Mouse (Mus musculus) hindbrain, embryonic 11.5 days (tissue): Measurements from ENCODE around the gene Itln1. TPM values are rescaled to one million over a fixed set of nuclear protein-coding genes. Genes with fewer than 3 reads are reported as not detected.

ENCODE experiments used
- ATAC-seq: fragments of 200-750 bp; cut with Nextera tagmentation; 2 replicates; pipeline ENCODE4 v1.8.0; 2017; ENCODE audit warnings: mild to moderate bottlenecking, moderate TSS enrichment, moderate library complexity; ENCODE audit not compliant: low FRiP score
- DNase-seq: peaks from one replicate; pipeline ENCODE4 v3.0.0-alpha.2; 2015; ENCODE audit warnings: low spot score
- H3K27ac ChIP-seq: fragments of 300-500 bp; sonication (generic); 2 replicates; pipeline ENCODE4 v1.5.1; 2014; ENCODE audit warnings: mild to moderate bottlenecking, low read depth, low read length
- H3K27me3 ChIP-seq: fragments of 300-500 bp; sonication (generic); 2 replicates; pipeline ENCODE4 v1.6.1; 2014; ENCODE audit warnings: mild to moderate bottlenecking, low read length, moderate library complexity, mixed read lengths; ENCODE audit not compliant: control insufficient read depth, insufficient read depth
- H3K36me3 ChIP-seq: fragments of 300-500 bp; sonication (generic); 2 replicates; pipeline ENCODE4 v1.6.1; 2014; ENCODE audit warnings: mild to moderate bottlenecking, low read length, moderate library complexity, mixed read lengths; ENCODE audit not compliant: control insufficient read depth, insufficient read depth
- H3K4me1 ChIP-seq: fragments of 300-500 bp; sonication (generic); replicated peaks from 2 replicates; pipeline ENCODE4 v1.6.1; 2014; ENCODE audit warnings: low read length, mixed read lengths; ENCODE audit not compliant: control insufficient read depth, insufficient read depth
- H3K4me2 ChIP-seq: fragments of 300-500 bp; sonication (generic); replicated peaks from 2 replicates; pipeline ENCODE4 v1.6.1; 2014; ENCODE audit warnings: mild to moderate bottlenecking, low read depth, low read length
- H3K4me3 ChIP-seq: fragments of 300-500 bp; sonication (generic); 2 replicates; pipeline ENCODE4 v1.5.1; 2014; ENCODE audit warnings: low read depth, low read length
- H3K9ac ChIP-seq: fragments of 300-500 bp; sonication (generic); 2 replicates; pipeline ENCODE4 v1.6.1; 2014; ENCODE audit warnings: low read depth, low read length
- H3K9me3 ChIP-seq: fragments of 300-500 bp; sonication (generic); 2 replicates; pipeline ENCODE4 v1.6.1; 2016; ENCODE audit warnings: low read length; ENCODE audit not compliant: control insufficient read depth
- WGBS: fragments of 180-500 bp; shearing (Covaris S2); extraction: QIAGEN DNeasy Blood & Tissue Kit; methylation state at CpG from one replicate; pipeline ENCODE4 v1.1.7; 2014; 5-methylcytosine and 5-hydroxymethylcytosine counted together
- polyA plus RNA-seq: library from polyadenylated mRNA; unstranded; fragments of >200 nt; fragmentation: Nextera tagmentation; extraction: Ambion mirVana; gene quantifications from 2 replicates; pipeline ENCODE4 v1.2.1, GENCODE M21; 2014

The Itln1 gene
- polyA plus RNA-seq, 1 experiment from 2014 or later = not detected

DNA sequence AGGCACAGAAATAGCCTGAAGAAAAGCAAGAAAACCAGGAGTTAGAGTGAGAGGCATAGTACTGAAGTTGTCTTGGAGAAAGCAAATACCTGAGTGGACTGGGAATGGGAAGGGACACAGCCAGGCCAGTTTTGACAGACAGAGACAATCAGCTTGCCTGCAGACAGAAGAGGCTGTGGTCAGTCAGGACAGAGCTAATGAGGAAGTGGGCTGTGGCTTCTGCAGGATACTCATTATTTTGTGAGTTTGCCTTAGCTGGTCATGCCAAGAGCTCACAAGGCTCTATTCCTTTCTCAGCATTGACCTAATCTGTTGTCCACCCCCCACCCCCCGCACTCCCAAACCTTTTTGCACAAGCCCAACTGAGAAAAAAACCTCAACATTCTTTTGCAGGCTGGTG is 26.1 kb upstream of the Itln1 start:
- 87% methylated on average over 1 of the region's 1 CpGs for WGBS
- no peaks in the 10 kb centered on the region for H3K9me3 ChIP-seq
- no peak for DNase-seq

DNA sequence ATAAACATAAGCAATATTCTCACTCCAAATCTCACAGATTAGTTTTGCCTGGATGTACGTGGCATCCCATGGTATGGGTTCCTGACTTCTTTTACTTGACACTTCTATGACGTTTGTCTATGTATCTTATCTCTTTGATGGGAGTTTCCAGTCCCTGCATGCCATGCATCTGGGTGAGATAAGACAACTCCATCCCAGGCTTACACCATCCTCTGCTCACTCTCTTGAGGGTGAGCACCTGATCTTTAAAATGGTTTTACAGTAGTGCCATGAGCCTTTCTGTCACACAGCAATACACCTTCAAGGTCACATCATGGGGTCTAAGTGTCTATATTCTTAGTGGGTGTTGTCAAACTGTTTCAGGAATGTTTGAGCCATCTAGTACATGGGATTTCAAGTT is 25.2 kb upstream of the Itln1 start:
- Histone ChIP-seq H3K4me2 (no peak overlapping the region), H3K9me3 (no peaks in the 10 kb centered on the region), H3K4me1 (no peaks in the 10 kb centered on the region), H3K27ac (no peak overlapping the region), H3K9ac (no peak overlapping the region), H3K27me3 (no peaks in the 10 kb centered on the region), H3K36me3 (no peaks in the 10 kb centered on the region), H3K4me3 (no peak overlapping the region)
- WGBS = 75% methylated on average over 2 of the region's 2 CpGs
- DNase-seq = no peak
- ATAC-seq = no peak

More for the DNA sequence above, 26.1 kb upstream of the Itln1 start:
- Histone ChIP-seq H3K4me3 (no peak overlapping the region), H3K9ac (no peak overlapping the region), H3K27me3 (no peaks in the 10 kb centered on the region), H3K27ac (no peak overlapping the region), H3K36me3 (no peaks in the 10 kb centered on the region), H3K4me2 (no peak overlapping the region), H3K4me1 (no peaks in the 10 kb centered on the region)
- ATAC-seq = no peak

GRCm38 (mm10) chr1:171558898-171559297 is 23.8 kb upstream of the Itln1 start, which contains the start of gene Cd244a:
Gene Cd244a (plus strand): TSS chr1:171559193.
- Histone ChIP-seq H3K27me3 (no peaks in the 10 kb centered on the region), H3K36me3 (no peaks in the 10 kb centered on the region), H3K27ac (no peak within 1 kb of the TSS), H3K4me1 (no peaks in the 10 kb centered on the region), H3K9me3 (no peaks in the 10 kb centered on the region), H3K4me2 (no peak within 1 kb of the TSS), H3K9ac (no peak within 1 kb of the TSS), H3K4me3 (no peak within 1 kb of the TSS)
- ATAC-seq (no peak), DNase-seq (no peak)
- WGBS = 89% methylated on average over 4 of the region's 4 CpGs

- 80% methylated on average over 6 of the region's 6 CpGs for WGBS
- Histone ChIP-seq H3K4me3 (no peak overlapping the region), H3K9ac (no peak overlapping the region), H3K27ac (no peak overlapping the region), H3K36me3 (no peaks in the 10 kb centered on the region), H3K9me3 (no peaks in the 10 kb centered on the region), H3K4me1 (no peaks in the 10 kb centered on the region), H3K27me3 (no peaks in the 10 kb centered on the region), H3K4me2 (no peak overlapping the region)
- no peak for DNase-seq
- ATAC-seq = no peak
These were observed 23.3 kb upstream of the Itln1 start for GRCm38 (mm10) chr1:171558407-171558806.

DNA sequence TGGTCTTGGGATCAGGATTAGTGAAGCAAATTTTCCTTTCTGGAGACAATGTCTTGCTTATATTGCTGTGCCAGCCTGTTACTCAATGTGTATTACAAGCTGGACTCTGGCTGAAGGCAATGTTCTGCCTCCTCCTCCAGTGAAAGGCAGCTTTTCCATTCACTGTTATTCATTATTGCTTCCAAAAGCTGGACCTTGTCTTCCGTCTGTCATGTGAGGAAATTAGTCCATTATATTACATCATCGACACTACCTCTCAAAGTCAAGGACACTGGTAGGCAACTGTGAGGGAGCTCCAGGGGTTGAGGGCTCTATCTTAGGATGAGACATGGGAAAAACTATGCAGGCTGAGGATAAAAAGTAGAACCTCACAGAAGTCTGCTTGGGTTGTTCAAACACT is 21.3 kb upstream of the Itln1 start:
- H3K4me3 ChIP-seq = no peak overlapping the region
- no peaks in the 10 kb centered on the region for H3K9me3 ChIP-seq
- no peaks in the 10 kb centered on the region for H3K4me1 ChIP-seq
- H3K27ac ChIP-seq = no peak overlapping the region
- DNase-seq = no peak
- WGBS = 88% methylated on average over 2 of the region's 2 CpGs
- H3K4me2 ChIP-seq = no peak overlapping the region
- H3K9ac ChIP-seq = no peak overlapping the region
- H3K27me3 ChIP-seq = no peaks in the 10 kb centered on the region
- ATAC-seq = no peak
- H3K36me3 ChIP-seq = no peaks in the 10 kb centered on the region

DNA sequence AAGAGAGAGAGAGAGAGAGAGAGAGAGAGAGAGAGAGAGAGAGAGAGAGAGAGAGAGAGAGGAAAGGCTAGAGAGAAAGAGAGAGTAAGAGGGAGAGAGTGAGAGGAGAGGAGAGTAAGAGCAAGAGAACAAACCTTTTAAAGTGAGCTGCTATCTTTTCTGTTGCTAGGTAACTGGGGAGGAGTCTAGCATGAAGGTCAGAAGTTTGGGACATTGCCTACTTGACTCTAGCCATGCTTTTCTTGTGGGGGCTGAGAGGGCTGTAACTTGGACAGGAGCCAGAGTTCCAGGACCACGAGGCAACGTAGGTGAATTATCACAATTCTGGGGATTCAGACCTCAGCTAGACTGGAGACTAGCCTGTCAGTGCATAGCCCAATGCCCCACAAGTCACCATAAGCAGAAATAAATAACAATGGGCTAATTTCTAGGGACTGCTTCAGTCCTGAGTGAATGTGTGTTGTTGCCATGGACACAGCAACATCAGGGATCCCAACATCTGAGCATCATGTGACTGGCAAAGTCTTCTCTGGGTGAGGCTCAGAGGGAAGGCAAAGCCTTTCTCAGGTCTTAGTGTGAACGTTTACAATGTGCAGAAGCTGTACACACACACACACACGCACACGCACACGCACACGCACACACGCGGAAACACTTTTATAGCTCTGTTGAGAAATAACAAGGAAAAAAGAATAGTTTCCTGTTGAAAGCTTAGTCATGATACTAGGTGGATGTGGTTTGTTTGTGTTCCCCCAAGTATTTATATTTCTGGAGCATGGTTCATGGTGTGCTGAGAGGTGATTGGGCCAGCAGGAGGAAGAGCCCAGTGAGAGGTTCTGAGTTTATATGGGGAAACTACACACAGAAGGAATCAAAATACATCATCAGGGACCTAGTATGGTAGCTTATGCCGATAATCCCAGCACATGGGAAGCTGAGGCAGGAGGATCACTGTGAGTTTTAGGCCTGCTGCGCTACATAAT is 18.6 kb upstream of the Itln1 start:
- Histone ChIP-seq H3K36me3 (no peaks in the 10 kb centered on the region), H3K27ac (no peak overlapping the region), H3K27me3 (no peaks in the 10 kb centered on the region), H3K4me3 (no peak overlapping the region), H3K4me1 (no peaks in the 10 kb centered on the region), H3K9ac (no peak overlapping the region), H3K9me3 (no peaks in the 10 kb centered on the region; the same call in 1 of the 2 replicates), H3K4me2 (no peak overlapping the region)
- 90% methylated on average over 11 of the region's 11 CpGs for WGBS
- DNase-seq (no peak), ATAC-seq (no peak)

DNA sequence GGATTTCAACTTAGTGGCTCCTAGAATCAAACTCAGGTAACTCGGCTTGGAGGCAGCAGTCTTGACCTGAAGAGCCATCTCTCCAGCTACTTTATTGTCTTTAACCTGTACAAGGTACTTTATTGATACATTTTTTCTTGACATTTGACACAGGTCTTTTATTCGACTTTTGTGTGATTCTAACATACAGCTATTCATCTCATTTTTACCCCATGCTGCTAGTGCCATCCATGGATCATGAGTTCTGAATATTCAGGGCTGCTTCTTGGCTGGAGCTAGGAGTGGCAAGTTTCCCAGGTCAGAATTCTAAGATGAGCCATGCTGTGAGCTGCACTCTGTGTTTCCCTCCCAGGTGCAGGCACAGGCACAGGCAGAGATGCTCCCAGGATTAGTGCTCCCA is 17.1 kb upstream of the Itln1 start:
- 81% methylated on average over 2 of the region's 2 CpGs for WGBS
- Histone ChIP-seq H3K4me3 (no peak overlapping the region), H3K4me2 (no peak overlapping the region), H3K9me3 (no peaks in the 10 kb centered on the region; the same call in 1 of the 2 replicates), H3K36me3 (no peaks in the 10 kb centered on the region), H3K9ac (no peak overlapping the region), H3K27me3 (no peaks in the 10 kb centered on the region), H3K27ac (no peak overlapping the region), H3K4me1 (no peaks in the 10 kb centered on the region)
- DNase-seq (no peak), ATAC-seq (no peak)

DNA sequence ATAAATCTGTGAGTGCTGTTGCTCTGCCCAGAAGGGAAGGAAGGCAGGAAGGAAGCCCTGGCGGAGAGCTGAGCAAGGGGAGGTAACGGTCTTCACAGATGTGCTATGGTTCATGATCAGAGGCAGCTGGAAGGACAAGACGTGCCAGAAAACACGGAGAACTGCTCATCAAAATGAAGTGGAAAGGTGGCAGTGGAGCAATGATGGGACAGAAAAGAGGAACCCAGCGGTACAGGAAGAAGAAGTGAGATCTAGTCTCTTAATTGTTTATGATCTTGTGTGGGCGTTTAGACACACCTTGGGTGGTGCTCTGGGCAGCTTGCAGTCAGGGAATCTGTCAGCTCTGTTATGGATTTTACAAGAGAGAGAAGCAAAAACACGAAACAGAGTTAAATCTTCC is 16.2 kb upstream of the Itln1 start:
- no peaks in the 10 kb centered on the region; the same call in 1 of the 2 replicates for H3K9me3 ChIP-seq
- no peak overlapping the region for H3K4me2 ChIP-seq
- H3K4me1 ChIP-seq = no peaks in the 10 kb centered on the region
- DNase-seq = no peak
- no peak overlapping the region for H3K9ac ChIP-seq
- H3K27me3 ChIP-seq = no peaks in the 10 kb centered on the region
- no peak for ATAC-seq
- H3K27ac ChIP-seq = no peak overlapping the region
- WGBS = 89% methylated on average over 7 of the region's 7 CpGs
- H3K36me3 ChIP-seq = no peaks in the 10 kb centered on the region
- no peak overlapping the region for H3K4me3 ChIP-seq

DNA sequence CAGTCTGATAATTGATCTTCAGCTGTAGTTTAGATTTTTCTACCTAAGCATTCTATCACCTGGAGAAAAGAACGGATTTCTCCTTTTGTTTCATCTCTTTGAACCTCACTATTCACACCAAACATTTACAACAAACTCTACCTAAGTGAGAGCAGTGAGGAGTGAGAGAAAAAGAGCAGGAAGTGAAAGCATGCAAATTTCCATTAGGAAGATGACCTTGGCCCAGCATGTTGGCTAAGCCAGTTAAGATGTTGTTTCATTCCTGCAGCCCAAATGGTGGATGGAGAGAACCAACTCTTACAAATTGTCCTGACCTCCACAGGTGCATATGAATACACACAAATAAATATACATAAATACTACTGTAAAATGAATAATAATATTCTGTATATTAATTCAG is 5.6 kb upstream of the Itln1 start:
- no peaks in the 10 kb centered on the region; the same call in 1 of the 2 replicates for H3K9me3 ChIP-seq
- whole genome bisulfite sequencing = 82% methylated on average over 1 of the region's 1 CpGs
- H3K9ac ChIP-seq = no peak overlapping the region
- no peak overlapping the region for H3K4me2 ChIP-seq
- ATAC-seq (no peak), DNase-seq (no peak)
- no peaks in the 10 kb centered on the region for H3K36me3 ChIP-seq
- no peak overlapping the region for H3K4me3 ChIP-seq
- no peaks in the 10 kb centered on the region for H3K4me1 ChIP-seq
- H3K27ac ChIP-seq = no peak overlapping the region
- H3K27me3 ChIP-seq = no peaks in the 10 kb centered on the region
